Comparison of ENCODE assay signal across 8 mouse cellular contexts in genomic region chr4:86856304-86857112, GRCm38 (mm10). TPM values are rescaled to one million over a fixed set of nuclear protein-coding genes. Genes with fewer than 3 reads are reported as not detected.
DNase-seq lines count a peak whose midpoint lies in the region; ATAC-seq lines count a peak whose summit lies in the region.

No protein-coding gene starts in this region.

- H3K4me2 ChIP-seq in heart, embryonic 12.5 days = peak overlapping the region; percentile 89
- H3K4me2 ChIP-seq in hindbrain, embryonic 12.5 days (replicated peaks) = peak overlapping the region; percentile 77
- peak overlapping the region; percentile 79 for H3K4me2 ChIP-seq in midbrain, embryonic 11.5 days

- peaks cover 14% of the 10 kb centered on the region for H3K4me1 ChIP-seq in heart, embryonic 12.5 days (replicated peaks)
- H3K4me1 ChIP-seq in hindbrain, embryonic 12.5 days = peaks cover 14% of the 10 kb centered on the region
- peaks cover 8% of the 10 kb centered on the region for H3K4me1 ChIP-seq in midbrain, embryonic 11.5 days (ENCODE audit: control insufficient read depth, insufficient read depth, low read length)

- 1% methylated on average over 50 of the region's 50 CpGs for WGBS in heart, embryonic 12.5 days
- whole genome bisulfite sequencing in hindbrain, embryonic 12.5 days = 2% methylated on average over 50 of the region's 50 CpGs
- 2% methylated on average over 50 of the region's 50 CpGs for WGBS in midbrain, embryonic 11.5 days

- H3K27me3 ChIP-seq in heart, embryonic 12.5 days (replicated peaks) = no peaks in the 10 kb centered on the region
- H3K27me3 ChIP-seq in hindbrain, embryonic 12.5 days = no peaks in the 10 kb centered on the region
- no peaks in the 10 kb centered on the region for H3K27me3 ChIP-seq in midbrain, embryonic 11.5 days (ENCODE audit: control insufficient read depth, insufficient read depth, low read length)

- no peaks in the 10 kb centered on the region for H3K9me3 ChIP-seq in heart, embryonic 12.5 days (replicated peaks)
- H3K9me3 ChIP-seq in hindbrain, embryonic 12.5 days (replicated peaks) = no peaks in the 10 kb centered on the region
- H3K9me3 ChIP-seq in midbrain, embryonic 11.5 days (ENCODE audit: control insufficient read depth, low read length) = no peaks in the 10 kb centered on the region

- H3K4me3 ChIP-seq in heart, embryonic 12.5 days = peak overlapping the region; percentile 100
- peak overlapping the region; percentile 95 for H3K4me3 ChIP-seq in hindbrain, embryonic 12.5 days
- H3K4me3 ChIP-seq in midbrain, embryonic 11.5 days (ENCODE audit: low read depth, low read length) = peak overlapping the region; percentile 99

- H3K27ac ChIP-seq in heart, embryonic 12.5 days (ENCODE audit: poor library complexity, severe bottlenecking) = peak overlapping the region; percentile 93
- peak overlapping the region; percentile 96 for H3K27ac ChIP-seq in hindbrain, embryonic 12.5 days
- peak overlapping the region; percentile 86 for H3K27ac ChIP-seq in midbrain, embryonic 11.5 days (ENCODE audit: low read depth, low read length)

- H3K9ac ChIP-seq in heart, embryonic 12.5 days = peak overlapping the region; percentile 100
- peak overlapping the region; percentile 99 for H3K9ac ChIP-seq in hindbrain, embryonic 12.5 days
- peak overlapping the region; percentile 99 for H3K9ac ChIP-seq in midbrain, embryonic 11.5 days (ENCODE audit: low read length)

- ATAC-seq in heart, embryonic 12.5 days (ENCODE audit: insufficient number of reproducible peaks, low FRiP score) = no peak
- ATAC-seq in hindbrain, embryonic 12.5 days (ENCODE audit: low FRiP score) = no peak; the same call in 1 of the 2 replicates
- no peak for ATAC-seq in midbrain, embryonic 11.5 days (ENCODE audit: low FRiP score)

- no peak for DNase-seq in heart, adult 8-10 months (ENCODE audit: low spot score)
- peak; percentile 37 for DNase-seq in thymus, postnatal 0 days (ENCODE audit: low spot score)
- DNase-seq in thymus, postnatal 4 days = no peak
- DNase-seq in midbrain, embryonic 11.5 days (ENCODE audit: low spot score, missing footprints) = peak; percentile 87
- no peak for DNase-seq in MN1 (ENCODE audit: low spot score)
- DNase-seq in cerebellum, adult 11 months = no peak

- peaks cover 35% of the 10 kb centered on the region for H3K36me3 ChIP-seq in heart, embryonic 12.5 days
- H3K36me3 ChIP-seq in hindbrain, embryonic 12.5 days = peaks cover 33% of the 10 kb centered on the region
- H3K36me3 ChIP-seq in midbrain, embryonic 11.5 days (ENCODE audit: control insufficient read depth, insufficient read depth, low read length) = peaks cover 22% of the 10 kb centered on the region

RNA-seq across cellular contexts. Expression of gene Rps6, which starts 0.7 kb away (rescaled TPM):
- 458 and 459 TPM in 2 replicates for polyA plus RNA-seq in heart, embryonic 12.5 days (2016; fragmentation: Nextera tagmentation; extraction: Ambion mirVana)
- 100 to 1,000 TPM; 483 to 550 (median 520) TPM for total RNA-seq in heart, adult 8-10 months (2022)
- polyA plus RNA-seq in thymus, postnatal 0 days (2015; fragmentation: Nextera tagmentation; extraction: Ambion mirVana) = 922 and 983 TPM in 2 replicates
- polyA plus RNA-seq in hindbrain, embryonic 12.5 days (2016; fragmentation: Nextera tagmentation; extraction: Ambion mirVana) = 477 and 478 TPM in 2 replicates
- polyA plus RNA-seq in midbrain, embryonic 11.5 days (2014; fragmentation: Nextera tagmentation; extraction: Ambion mirVana) = 721 and 723 TPM in 2 replicates

RNA-seq across cellular contexts. Expression of gene Acer2, which starts 17.7 kb away (rescaled TPM):
- polyA plus RNA-seq in heart, embryonic 12.5 days (2016; fragmentation: Nextera tagmentation; extraction: Ambion mirVana) = 36.0 and 40.9 TPM in 2 replicates
- 10 to 100 TPM; 15.3 to 17.8 (median 17.6) TPM for total RNA-seq in heart, adult 8-10 months (2022)
- 3.9 and 4.3 TPM in 2 replicates for polyA plus RNA-seq in thymus, postnatal 0 days (2015; fragmentation: Nextera tagmentation; extraction: Ambion mirVana)
- 17.4 and 19.0 TPM in 2 replicates for polyA plus RNA-seq in hindbrain, embryonic 12.5 days (2016; fragmentation: Nextera tagmentation; extraction: Ambion mirVana)
- polyA plus RNA-seq in midbrain, embryonic 11.5 days (2014; fragmentation: Nextera tagmentation; extraction: Ambion mirVana) = 7.0 and 9.2 TPM in 2 replicates

Comparison
In these comparisons a context has a peak if more than half of its experiments do, and no peak if none do; other contexts are left out.
1. DNase-seq: peak in thymus, postnatal 0 days (single experiment) and midbrain, embryonic 11.5 days (single experiment); none in heart, adult 8-10 months (single experiment), thymus, postnatal 4 days (single experiment), MN1 (single experiment) and cerebellum, adult 11 months (single experiment).
2. Peak in every context shown above with its lines, with median percentiles within 50 percentile points of each other: H3K27ac ChIP-seq, H3K4me2 ChIP-seq, H3K4me3 ChIP-seq and H3K9ac ChIP-seq.